Mouse (Mus musculus) layer of hippocampus, adult 9-11 months (tissue): Measurements from ENCODE around the gene Igfn1.
A peak's percentile ranks its signal among the peaks of the same experiment; 100 is the strongest.

Source experiments
- DNase-seq: peaks from one replicate; pipeline ENCODE4 v3.0.0; 2022

Igfn1 gene

GRCm38 (mm10) chr1:136006292-136006748, at the start of gene Igfn1:
Gene Igfn1 (minus strand): TSS chr1:136006342.
- no peak for DNase-seq

- DNase-seq, result peak; percentile 81
These were observed 49.6 kb upstream of the Igfn1 start for GRCm38 (mm10) chr1:136055771-136056170.

- no peak for DNase-seq
These were observed 46.4 kb upstream of the Igfn1 start, which contains the start of gene Cacna1s for GRCm38 (mm10) chr1:136052547-136052946. Gene Cacna1s (plus strand): TSS chr1:136052750.

DNA sequence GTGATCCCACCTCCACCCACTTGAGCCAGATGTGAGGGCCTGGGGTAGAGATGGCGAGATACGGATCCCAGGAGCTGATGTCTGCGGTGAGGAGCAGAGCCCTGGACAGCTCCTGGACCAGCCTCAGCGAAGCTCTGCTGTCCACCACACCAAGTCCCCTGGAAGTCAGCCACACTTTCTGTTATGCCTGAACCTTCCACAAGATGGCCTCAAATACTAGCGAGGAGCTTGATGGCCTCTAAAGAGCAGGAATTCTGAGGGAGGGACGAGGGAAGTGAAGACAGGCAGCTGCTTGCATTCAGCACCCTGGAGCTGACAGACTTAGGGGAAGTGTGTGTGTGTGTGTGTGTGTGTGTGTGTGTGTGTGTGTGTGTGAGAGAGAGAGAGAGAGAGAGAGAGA, 45.3 kb upstream of the Igfn1 start:
- DNase-seq, result peak; percentile 74

DNA sequence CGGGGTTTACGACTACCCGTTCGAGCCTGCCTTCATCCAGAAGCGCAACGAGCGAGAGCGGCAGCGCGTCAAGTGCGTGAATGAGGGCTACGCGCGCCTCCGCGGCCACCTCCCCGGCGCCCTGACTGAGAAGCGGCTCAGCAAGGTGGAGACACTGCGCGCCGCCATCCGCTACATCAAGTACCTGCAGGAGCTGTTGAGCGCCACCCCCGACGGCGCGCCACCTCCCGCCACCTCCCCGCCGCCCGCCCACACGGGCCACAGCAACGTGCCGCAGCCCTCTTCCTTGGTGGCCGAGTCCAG, 44.8 kb upstream of the Igfn1 start:
- peak; percentile 34 for DNase-seq

DNA sequence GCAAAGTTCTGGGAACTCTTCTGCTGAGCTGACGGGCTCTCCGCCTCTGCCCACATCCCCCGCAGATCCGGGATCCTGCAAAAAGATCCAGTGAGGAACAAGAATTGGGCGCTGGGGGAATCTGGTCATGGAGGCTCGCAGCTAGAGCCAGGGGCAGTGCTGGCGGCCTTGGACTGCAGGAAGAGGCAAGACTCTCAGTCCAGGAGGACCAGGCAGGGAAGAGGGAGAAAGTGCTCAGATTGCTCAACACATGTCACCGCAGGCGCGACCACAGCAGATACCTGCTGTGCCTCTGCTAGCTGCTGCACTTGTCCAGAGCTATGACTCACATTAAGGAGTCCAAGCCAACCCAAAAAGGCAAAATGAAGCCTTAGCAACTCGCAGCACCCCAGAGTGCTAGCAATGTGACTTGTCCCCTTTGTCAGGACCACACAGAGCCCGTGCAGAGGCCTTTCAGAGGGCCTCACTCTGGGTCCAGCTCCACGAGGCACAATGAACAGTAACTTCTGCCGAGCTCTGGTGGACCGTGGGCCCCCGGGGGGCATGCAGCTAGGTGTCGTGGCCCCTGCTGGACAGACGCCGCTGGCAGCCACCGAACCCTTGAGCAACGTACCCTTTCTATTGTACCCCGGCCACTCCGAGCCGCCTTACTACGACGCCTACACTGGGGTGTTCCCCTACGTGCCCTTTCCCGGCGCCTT, 44.3 kb upstream of the Igfn1 start, which contains the start of gene Ascl5:
Gene Ascl5, plus strand, starts transcription at position 493 of the 701 bp plus-strand sequence.
- no peak for DNase-seq

DNA sequence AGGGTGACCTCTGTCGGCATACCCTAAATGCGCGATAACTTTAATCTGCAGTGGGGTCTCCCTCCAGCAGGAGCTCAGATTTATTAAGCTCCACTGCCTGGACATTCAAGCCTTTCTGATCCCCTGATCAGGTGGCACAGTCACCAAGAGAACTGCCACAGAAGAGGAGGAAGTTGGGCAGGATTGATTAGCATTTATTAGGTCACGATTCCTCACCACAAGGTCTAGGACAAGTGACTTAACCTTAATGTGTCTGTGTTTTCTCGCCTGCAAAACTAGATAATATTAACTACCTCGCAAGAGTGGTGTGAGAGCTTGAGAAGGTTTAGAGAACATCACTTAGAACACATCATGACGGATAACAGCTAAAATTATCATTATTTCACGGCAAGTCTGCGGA, 41.8 kb upstream of the Igfn1 start:
- DNase-seq, result no peak

- no peak for DNase-seq
These were observed 41.3 kb upstream of the Igfn1 start for GRCm38 (mm10) chr1:136047432-136047831.

GRCm38 (mm10) chr1:136045774-136046173, 39.6 kb upstream of the Igfn1 start:
- peak; percentile 48 for DNase-seq

DNA sequence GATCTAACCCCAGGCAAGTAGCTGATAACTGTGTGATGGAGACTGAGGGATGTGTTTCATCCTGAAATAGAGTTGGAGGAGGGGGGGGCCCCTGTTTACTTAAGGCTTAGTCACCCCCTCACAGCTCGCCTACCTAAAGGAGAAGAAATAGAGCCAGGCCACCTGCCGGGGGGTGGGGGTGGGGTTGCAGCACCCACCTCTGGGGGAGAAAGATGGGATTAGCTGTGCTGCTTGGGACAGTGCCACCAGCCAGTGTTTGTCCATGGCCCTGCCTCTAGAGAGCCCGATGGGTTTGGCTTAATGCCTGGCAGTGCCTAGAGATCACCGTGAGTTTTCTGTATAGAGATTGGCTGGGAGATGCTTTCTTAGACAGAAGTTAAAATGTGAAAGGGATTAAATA, 34.7 kb upstream of the Igfn1 start:
- DNase-seq, result no peak

DNA sequence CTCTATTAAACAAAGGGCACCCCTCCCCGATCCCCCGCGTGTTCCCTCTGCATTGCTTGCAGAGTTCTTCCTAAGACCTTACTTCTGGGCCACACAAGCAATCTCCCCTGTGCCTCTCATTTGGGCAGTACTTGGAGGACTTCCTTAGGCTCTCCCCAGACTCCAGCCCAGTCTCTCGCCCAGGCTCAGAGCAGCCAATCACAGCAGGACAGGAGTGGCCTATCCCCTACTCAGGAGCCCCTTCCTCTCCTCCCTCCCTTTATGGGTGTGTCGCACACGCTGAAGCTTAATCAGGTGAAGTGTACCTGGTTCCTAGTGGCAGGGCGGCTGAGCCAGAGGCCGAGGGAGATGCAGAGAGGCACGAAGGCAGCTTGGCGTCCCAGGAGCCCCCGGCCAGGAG, 34.3 kb upstream of the Igfn1 start:
- DNase-seq, result no peak

DNA sequence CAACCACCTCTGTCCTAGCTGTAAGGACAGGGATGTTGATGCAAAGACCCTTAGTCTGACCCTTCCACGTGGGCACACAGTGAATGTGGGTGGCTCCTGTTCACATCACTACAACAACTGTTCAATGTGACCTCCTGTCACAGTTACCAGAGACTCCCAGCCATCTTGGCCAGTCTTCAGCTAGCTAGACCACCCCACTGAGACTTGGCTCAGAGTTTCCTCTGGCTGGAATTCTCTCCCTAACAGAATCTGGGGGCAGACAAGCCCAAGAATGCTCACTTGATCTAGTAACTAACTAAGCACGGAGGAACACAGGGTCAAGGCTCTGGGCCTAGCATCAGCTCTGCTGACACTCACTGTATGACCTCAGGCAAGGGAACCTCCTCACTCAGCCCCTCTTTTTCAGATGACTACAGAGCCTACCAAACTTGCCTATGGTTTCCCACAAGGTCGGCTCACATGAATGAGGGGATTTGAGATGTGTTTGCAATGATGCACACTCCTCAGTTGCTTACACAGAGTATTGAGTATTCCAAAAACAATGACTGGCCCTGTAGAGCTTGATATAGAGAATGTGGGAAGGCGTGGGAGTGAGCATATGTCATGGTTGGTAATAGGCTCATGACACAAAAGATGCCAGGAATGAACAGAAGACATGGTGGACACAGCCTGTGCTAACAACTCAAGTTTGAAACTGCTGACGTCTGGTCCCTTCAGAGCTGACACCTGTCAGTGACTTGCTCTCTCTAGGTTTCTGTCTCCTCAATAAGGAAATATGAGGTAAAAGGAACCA, 32.8 kb upstream of the Igfn1 start:
- DNase-seq, result peak; percentile 60

- DNase-seq, result no peak
These were observed 26.8 kb upstream of the Igfn1 start for GRCm38 (mm10) chr1:136032961-136033360.

- DNase-seq, result no peak
These were observed 25.6 kb upstream of the Igfn1 start for GRCm38 (mm10) chr1:136031697-136032096.

DNA sequence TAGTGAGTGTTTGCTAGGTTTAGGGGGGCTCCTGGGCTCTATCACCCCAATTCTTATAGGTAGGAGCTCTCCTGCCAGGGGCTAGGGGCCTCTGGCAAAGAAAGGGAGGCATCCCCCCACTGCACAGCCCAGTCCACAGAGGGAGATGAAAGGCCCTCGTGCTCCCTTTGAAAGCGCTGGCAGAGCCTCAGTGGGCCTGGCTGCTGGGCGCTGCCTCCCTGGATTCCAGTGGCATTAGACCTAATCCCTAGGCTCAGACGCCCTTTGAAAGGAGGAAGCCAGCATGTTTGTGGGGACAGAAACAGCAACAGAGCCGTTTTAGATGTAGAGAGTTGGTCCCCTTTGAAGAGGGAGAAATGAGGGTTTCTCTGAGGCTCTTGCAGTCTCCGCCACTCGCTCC, 24.1 kb upstream of the Igfn1 start:
- no peak for DNase-seq

DNA sequence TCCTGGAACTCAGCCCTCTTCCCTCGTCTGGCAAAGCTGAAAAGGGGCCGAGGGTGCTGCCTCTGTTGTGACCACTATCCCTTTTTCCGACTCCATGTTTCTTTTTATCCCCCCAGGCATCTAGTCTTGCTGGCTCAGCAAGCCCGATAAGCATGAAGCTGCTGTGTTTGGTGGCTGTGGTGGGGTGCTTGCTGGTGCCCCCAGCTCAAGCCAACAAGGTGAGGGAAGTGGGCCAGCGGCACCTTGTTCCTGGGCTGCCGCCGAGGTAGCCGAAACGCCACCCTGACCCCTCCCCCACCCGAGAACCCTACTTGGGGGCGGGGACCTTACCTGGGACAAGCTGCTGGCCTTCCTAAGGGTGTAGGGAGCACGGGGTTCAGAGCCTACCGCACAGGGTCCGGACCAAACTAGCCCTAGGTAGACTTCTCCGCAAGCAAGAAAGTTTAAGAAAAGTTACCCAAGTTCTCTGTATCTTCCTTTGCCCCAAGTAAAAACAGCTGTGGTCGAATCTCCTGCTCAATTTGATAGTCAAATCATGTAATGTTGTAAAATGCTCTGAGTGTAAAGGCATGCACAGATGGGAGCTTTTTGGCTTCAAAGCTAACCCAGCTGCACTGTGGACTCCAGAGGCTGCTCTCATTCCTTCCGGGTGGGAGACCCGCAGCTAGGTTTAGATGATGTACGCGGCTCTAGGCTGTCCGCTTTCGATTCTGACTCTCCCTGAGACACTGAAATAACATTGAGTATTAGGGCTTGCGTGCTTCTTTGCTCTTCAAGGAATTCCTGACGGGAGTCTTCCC, 12.4 kb upstream of the Igfn1 start:
- no peak for DNase-seq

DNA sequence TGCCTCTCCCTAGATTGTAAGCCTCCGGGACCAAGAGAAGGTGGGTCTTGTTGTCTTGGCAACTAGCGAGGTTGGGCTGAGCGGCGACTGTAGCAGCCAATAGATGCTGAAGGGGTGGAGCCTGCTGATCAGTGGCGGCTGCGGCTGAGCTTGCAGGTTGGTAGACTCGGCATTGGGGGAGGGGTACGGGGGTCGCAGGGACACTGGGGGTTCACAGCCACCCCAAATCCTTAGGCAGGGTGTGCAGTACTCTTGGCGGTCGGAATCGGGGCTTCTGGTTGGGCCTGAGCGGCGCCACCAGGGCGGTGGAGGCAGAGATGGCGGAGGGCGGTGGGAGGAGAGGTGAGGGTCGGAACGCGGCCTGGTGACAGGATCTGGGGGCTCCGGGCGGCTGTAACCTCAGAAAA, 11.8 kb upstream of the Igfn1 start:
- DNase-seq, result peak; percentile 95

- DNase-seq, result no peak
These were observed 11.2 kb upstream of the Igfn1 start for GRCm38 (mm10) chr1:136017307-136017706.

- DNase-seq, result no peak
These were observed 8.8 kb upstream of the Igfn1 start for GRCm38 (mm10) chr1:136014796-136015502.

- DNase-seq, result no peak
These were observed 7.4 kb upstream of the Igfn1 start for GRCm38 (mm10) chr1:136013513-136013912.

- DNase-seq, result no peak
These were observed 4.1 kb upstream of the Igfn1 start for GRCm38 (mm10) chr1:136010247-136010646.

- DNase-seq, result no peak
These were observed 2.0 kb upstream of the Igfn1 start for GRCm38 (mm10) chr1:136008159-136008533.
